Mouse (Mus musculus) retina, adult 2 months (tissue): ENCODE data around the gene Ppp2ca.
"Not testable (repeated sequence)": the region's sequence is repeated elsewhere in the genome, so short reads cannot be mapped to it uniquely, and the experiment has no call there.

Experiments
- DNase-seq: peaks from one replicate; pipeline ENCODE4 v3.0.0-alpha.2; 2012; ENCODE audit warnings: low read depth, low spot score

The Ppp2ca gene

DNA sequence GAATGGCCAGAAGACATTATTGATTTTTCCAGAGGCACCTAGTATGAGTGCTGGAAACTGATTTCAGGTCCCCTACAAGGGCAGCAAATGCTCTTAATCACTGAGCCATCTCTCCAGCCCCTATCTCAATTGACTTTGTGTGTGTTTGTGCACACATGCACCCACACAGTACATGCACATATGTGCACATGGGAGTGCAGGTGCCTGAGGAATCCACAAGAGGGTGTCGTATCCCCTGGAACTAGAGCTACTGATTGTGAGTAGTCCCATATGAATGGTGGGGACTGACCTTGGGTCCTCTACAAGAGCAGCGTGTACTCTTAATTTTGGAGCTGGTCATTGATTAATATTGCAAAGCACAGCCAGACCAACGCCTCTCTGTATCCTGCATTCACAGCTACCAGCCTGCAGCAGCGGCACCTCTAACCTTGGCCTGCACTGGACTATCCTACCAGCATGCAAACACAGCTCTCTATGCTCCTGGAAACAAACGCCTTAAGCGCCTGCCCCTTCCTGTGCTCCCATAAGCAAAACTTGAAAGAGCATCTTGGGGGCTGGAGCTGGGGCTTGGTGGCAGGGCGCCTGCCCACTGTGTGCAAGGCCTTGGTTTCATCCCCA is 32.1 kb downstream of the Ppp2ca start:
- DNase-seq, result no peak

DNA sequence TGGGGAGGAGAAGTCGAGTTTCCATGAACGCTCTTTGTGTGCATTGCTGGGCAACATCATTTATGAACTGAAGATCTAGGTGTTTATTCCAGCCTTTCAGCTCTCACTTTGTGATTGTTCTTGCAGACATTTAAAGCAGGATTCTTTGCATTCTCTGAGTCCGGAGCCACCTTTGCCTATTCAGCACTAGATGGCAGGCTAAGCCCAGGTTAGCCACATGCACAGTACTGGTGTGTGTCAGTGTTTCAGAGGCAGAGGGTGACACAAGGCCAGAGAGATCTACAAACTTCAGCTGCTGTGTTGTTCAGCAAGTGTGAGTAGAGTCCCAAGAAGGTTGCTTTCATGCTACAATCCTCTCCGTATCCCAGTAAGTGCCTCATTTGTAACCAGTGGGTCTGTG is 45.2 kb downstream of the Ppp2ca start:
- DNase-seq, result not testable (repeated sequence)

DNA sequence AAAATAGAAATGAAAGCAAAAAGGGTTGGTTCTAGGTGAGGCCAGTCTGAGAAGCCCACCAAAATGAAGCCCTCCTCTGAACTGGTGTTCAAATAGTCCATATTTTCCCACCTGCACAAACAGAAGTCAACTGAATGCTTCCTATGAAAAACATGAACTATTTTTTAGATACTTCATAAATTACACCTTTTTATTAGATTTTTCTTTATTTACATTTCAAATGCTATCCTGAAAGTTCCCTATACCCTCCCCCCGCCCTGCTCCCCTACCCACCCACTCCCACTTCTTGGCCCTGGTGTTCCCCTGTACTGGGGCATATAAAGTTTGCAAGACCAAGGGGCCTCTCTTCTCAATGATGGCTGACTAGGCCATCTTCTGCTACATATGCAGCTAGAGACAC is 46.9 kb downstream of the Ppp2ca start, which contains the start of gene Olfr1373:
Gene Olfr1373 (minus strand): TSS at position 101 of the 400 bp plus-strand sequence.
- not testable (repeated sequence) for DNase-seq

DNA sequence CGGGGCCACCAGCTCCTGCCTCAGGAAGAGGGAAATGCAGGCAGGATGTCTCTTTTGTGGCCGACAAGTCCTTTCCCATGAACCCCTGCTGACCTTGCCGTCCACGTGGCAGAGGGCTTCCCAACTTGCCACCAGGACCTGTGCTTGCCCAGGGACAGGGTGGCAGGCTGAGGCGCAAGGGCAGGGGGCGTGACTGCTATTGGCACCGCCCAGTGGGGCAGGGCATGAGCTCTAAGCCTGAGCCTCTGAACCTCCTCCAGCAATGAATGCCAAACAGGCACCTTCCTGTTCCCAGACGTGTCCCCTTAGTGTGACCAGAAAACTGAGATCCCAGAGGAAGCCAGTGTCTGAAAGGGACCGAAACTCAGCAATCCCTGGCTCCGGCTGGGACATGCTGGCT is 65.4 kb downstream of the Ppp2ca start:
- no peak for DNase-seq

DNA sequence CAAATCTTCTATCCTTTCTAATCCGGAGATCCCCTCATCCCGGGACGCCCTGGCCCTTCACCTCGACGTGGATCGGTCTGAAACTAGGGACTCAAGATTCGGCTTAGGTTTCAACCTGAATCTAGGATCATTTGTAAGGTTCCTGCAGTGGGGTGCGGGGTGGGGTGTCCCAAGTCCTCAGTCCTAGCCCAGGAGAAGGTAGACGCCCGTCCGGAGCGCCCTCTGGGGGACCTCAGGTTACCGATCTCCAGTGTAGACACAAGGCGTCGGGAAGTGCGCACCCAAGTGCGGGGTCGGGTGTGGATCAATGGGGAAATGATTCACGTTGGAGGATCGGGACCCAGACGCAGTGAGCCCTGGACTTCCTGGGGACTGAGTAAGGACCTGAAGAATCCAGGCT is 68.6 kb downstream of the Ppp2ca start:
- DNase-seq, result no peak

DNA sequence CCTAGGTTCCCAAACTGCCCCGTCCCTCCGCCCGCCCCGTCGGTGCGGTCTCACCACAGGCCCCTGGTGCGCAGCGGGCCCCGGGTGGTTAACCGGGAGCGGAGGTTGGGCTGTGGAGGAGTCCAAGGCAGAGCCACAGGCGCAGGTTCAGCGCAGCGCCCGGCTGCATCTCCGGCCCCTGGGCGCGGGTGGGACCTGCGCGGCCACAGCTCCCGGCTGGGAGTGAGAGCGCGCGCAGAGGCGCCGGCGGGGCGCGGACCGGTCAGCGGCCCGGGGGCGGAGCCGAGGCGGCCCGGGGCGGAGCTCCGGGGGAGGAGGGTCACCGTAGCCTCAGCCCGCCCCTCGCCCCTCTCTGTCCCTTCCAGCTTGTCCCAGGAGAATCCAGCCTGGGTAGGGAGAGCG is 69.4 kb downstream of the Ppp2ca start:
- not testable (repeated sequence) for DNase-seq

DNA sequence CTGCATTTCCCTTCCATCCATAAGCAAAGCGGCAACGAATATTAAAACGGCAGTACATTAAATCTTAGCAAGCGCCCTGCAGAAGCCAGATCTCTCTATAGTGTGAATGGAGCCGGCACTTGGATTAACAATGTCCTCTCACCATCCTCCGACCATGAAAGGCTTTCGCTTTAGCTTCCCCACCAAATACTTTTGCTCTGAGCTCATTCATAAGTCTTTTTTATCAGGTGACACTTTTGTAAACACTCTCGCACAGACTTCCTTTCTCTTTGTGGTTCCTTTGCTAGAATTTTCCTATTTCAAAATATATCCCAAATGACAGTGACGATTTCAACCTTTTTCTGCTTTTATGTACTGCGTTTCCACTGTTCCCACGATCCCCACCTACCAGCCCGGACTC is 70.0 kb downstream of the Ppp2ca start:
- no peak for DNase-seq
